Mouse (Mus musculus) heart, embryonic 11.5 days (tissue): ENCODE measurements around the gene Nsdhl. TPM values are rescaled to one million over a fixed set of nuclear protein-coding genes. Genes with fewer than 3 reads are reported as not detected.

ENCODE experiments used
- ATAC-seq: fragments of 200-750 bp; cut with Nextera tagmentation; replicated peaks from 2 replicates; pipeline ENCODE4 v1.8.0; 2017; ENCODE audit warnings: moderate library complexity; ENCODE audit not compliant: insufficient number of reproducible peaks, low FRiP score, low TSS enrichment
- H3K27ac ChIP-seq: fragments of 300-500 bp; sonication (generic); 2 replicates; pipeline ENCODE4 v1.5.1; 2014; ENCODE audit warnings: mild to moderate bottlenecking, low read depth, low read length
- H3K27me3 ChIP-seq: fragments of 300-500 bp; sonication (generic); 2 replicates; pipeline ENCODE4 v1.6.1; 2014; ENCODE audit warnings: mild to moderate bottlenecking, low read length, mixed read lengths; ENCODE audit not compliant: control insufficient read depth, insufficient read depth
- H3K36me3 ChIP-seq: fragments of 300-500 bp; sonication (generic); 2 replicates; pipeline ENCODE4 v1.6.1; 2014; ENCODE audit warnings: mild to moderate bottlenecking, low read length, moderate library complexity, mixed read lengths; ENCODE audit not compliant: control insufficient read depth, insufficient read depth
- H3K4me1 ChIP-seq: fragments of 300-500 bp; sonication (generic); 2 replicates; pipeline ENCODE4 v1.6.1; 2014; ENCODE audit warnings: low read length; ENCODE audit not compliant: control insufficient read depth, insufficient read depth
- H3K4me2 ChIP-seq: fragments of 300-500 bp; sonication (generic); 2 replicates; pipeline ENCODE4 v1.6.1; 2014; ENCODE audit warnings: mild to moderate bottlenecking, moderate library complexity
- H3K4me3 ChIP-seq: fragments of 300-500 bp; sonication (generic); 2 replicates; pipeline ENCODE4 v1.5.1; 2014; ENCODE audit warnings: low read depth, low read length
- H3K9ac ChIP-seq: fragments of 300-500 bp; sonication (generic); 2 replicates; pipeline ENCODE4 v1.6.1; 2014; ENCODE audit warnings: mild to moderate bottlenecking, low read depth, low read length, moderate library complexity
- H3K9me3 ChIP-seq: fragments of 300-500 bp; sonication (generic); replicated peaks from 2 replicates; pipeline ENCODE4 v1.6.1; 2016; ENCODE audit warnings: low read length; ENCODE audit not compliant: control insufficient read depth
- WGBS: fragments of 180-500 bp; shearing (Covaris S2); extraction: QIAGEN DNeasy Blood & Tissue Kit; methylation state at CpG from one replicate; pipeline ENCODE4 v1.1.7; 2014; ENCODE audit not compliant: insufficient replicate concordance; 5-methylcytosine and 5-hydroxymethylcytosine counted together
- polyA plus RNA-seq: library from polyadenylated mRNA; unstranded; fragments of >200 nt; fragmentation: Nextera tagmentation; extraction: Ambion mirVana; gene quantifications from 2 replicates; pipeline ENCODE4 v1.2.1, GENCODE M21; 2014

Nsdhl gene
- polyA plus RNA-seq, 1 experiment from 2014 or later = 20.8 TPM

DNA sequence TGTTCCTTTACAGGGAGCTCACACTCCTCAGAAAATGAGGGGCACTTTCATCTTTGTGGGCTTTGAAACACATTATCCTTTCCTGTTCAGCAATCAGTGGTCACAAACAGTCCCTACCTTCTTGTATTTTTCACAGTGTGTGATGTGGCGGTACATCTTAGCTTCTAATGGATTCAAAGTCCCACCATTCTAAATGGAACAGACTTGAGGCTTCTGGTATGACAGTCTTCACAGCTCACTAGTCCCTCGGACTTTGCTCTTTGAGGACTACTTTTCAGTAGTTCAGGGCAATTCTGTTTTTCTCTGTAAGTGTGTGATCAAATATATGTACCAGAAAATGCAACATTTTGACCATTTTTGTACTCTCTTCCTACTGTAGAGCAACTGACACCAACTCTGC, 3.0 kb downstream of the Nsdhl start:
- H3K4me3 ChIP-seq = no peak overlapping the region
- no peaks in the 10 kb centered on the region; the same call in none of the 2 replicates for H3K36me3 ChIP-seq
- 73% methylated on average over 2 of the region's 2 CpGs for WGBS
- H3K4me2 ChIP-seq = no peak overlapping the region
- no peaks in the 10 kb centered on the region for H3K4me1 ChIP-seq
- H3K27ac ChIP-seq = no peak overlapping the region
- H3K9me3 ChIP-seq = no peaks in the 10 kb centered on the region
- no peaks in the 10 kb centered on the region for H3K27me3 ChIP-seq
- no peak for ATAC-seq
- no peak overlapping the region for H3K9ac ChIP-seq

- no peak overlapping the region for H3K27ac ChIP-seq
- H3K27me3 ChIP-seq = no peaks in the 10 kb centered on the region
- H3K9me3 ChIP-seq = no peaks in the 10 kb centered on the region
- H3K4me3 ChIP-seq = no peak overlapping the region
- H3K4me1 ChIP-seq = no peaks in the 10 kb centered on the region
- no peak for ATAC-seq
- H3K36me3 ChIP-seq = no peaks in the 10 kb centered on the region; the same call in 1 of the 2 replicates
- H3K4me2 ChIP-seq = no peak overlapping the region
- 77% methylated on average over 4 of the region's 4 CpGs for WGBS
- H3K9ac ChIP-seq = no peak overlapping the region
Measured at GRCm38 (mm10) chrX:72953464-72953863, 35.1 kb downstream of the Nsdhl start.

GRCm38 (mm10) chrX:72956486-72956885, 38.1 kb downstream of the Nsdhl start:
- no peak overlapping the region for H3K27ac ChIP-seq
- H3K9me3 ChIP-seq = no peaks in the 10 kb centered on the region
- H3K27me3 ChIP-seq = no peaks in the 10 kb centered on the region
- H3K4me1 ChIP-seq = no peaks in the 10 kb centered on the region
- no peaks in the 10 kb centered on the region for H3K36me3 ChIP-seq
- no peak overlapping the region for H3K4me3 ChIP-seq
- H3K9ac ChIP-seq = no peak overlapping the region
- WGBS = 86% methylated on average over 4 of the region's 4 CpGs
- no peak overlapping the region for H3K4me2 ChIP-seq
- no peak for ATAC-seq

GRCm38 (mm10) chrX:72960431-72960830, 42.1 kb downstream of the Nsdhl start:
- Histone ChIP-seq H3K27ac (no peak overlapping the region), H3K9ac (no peak overlapping the region), H3K36me3 (no peaks in the 10 kb centered on the region), H3K4me1 (no peaks in the 10 kb centered on the region), H3K4me3 (no peak overlapping the region), H3K9me3 (no peaks in the 10 kb centered on the region), H3K27me3 (no peaks in the 10 kb centered on the region), H3K4me2 (no peak overlapping the region)
- ATAC-seq = no peak
- 74% methylated on average over 4 of the region's 4 CpGs for WGBS

- H3K9ac ChIP-seq = no peak overlapping the region
- H3K36me3 ChIP-seq = no peaks in the 10 kb centered on the region
- no peaks in the 10 kb centered on the region for H3K4me1 ChIP-seq
- H3K9me3 ChIP-seq = no peaks in the 10 kb centered on the region
- WGBS = 58% methylated on average over 3 of the region's 3 CpGs
- no peak overlapping the region for H3K27ac ChIP-seq
- no peaks in the 10 kb centered on the region for H3K27me3 ChIP-seq
- no peak overlapping the region for H3K4me2 ChIP-seq
- no peak for ATAC-seq
- H3K4me3 ChIP-seq = no peak overlapping the region
Measured at GRCm38 (mm10) chrX:72961511-72961910, 43.2 kb downstream of the Nsdhl start.

DNA sequence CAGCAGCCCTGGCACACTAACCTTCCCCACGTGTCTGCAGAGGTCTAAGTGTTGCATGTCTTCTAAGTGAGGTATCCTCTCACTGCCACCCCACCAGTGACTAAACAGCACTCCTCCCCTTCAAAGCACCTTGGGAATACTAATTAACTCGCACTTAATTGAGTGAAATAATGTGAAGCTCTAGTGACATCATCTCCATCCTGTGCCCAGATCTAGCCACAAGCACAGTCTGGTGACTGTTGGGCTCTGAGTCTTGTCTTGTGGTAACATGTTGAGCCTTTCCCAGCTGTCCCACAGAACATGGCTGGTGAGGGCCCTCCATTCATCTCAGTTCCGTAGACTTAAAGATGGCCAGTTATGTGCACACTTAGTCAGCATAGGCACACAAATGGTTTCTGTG, 44.4 kb downstream of the Nsdhl start:
- no peak for ATAC-seq

GRCm38 (mm10) chrX:72982831-72983230, 64.5 kb downstream of the Nsdhl start:
- Histone ChIP-seq H3K36me3 (no peaks in the 10 kb centered on the region), H3K9ac (no peak overlapping the region), H3K9me3 (no peaks in the 10 kb centered on the region), H3K27ac (no peak overlapping the region), H3K4me1 (no peaks in the 10 kb centered on the region), H3K4me3 (no peak overlapping the region), H3K4me2 (no peak overlapping the region), H3K27me3 (peaks cover 7% of the 10 kb centered on the region; the same call in 1 of the 2 replicates)
- WGBS = 79% methylated on average over 6 of the region's 6 CpGs
- no peak for ATAC-seq

More for the DNA sequence above, 44.4 kb downstream of the Nsdhl start:
- H3K36me3 ChIP-seq = no peaks in the 10 kb centered on the region
- H3K4me1 ChIP-seq = no peaks in the 10 kb centered on the region
- no peak overlapping the region for H3K4me2 ChIP-seq
- H3K27ac ChIP-seq = no peak overlapping the region
- H3K27me3 ChIP-seq = no peaks in the 10 kb centered on the region
- H3K9ac ChIP-seq = no peak overlapping the region
- H3K9me3 ChIP-seq = no peaks in the 10 kb centered on the region
- H3K4me3 ChIP-seq = no peak overlapping the region
- 74% methylated on average over 3 of the region's 3 CpGs for WGBS

DNA sequence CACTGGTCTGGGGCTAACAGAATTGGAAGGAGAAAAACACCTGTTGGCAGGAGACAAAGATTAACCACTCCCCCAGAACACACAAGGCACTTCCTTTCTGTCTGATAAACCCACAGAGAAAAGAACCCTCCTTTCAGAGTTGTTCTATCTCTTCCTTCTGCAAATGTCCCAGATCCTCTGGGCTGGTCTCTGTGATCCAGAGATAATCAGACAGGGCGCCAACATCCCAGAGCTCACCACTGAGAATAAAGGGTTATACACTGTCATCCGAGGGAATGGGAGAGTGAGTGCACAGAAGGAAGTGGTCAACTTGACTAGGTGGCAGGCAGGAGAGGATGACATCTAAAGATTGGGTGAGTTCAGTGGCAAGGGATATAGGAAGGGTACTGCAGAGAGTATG, 67.2 kb downstream of the Nsdhl start:
- H3K27ac ChIP-seq = no peak overlapping the region
- H3K9me3 ChIP-seq = no peaks in the 10 kb centered on the region
- no peaks in the 10 kb centered on the region for H3K36me3 ChIP-seq
- H3K4me1 ChIP-seq = no peaks in the 10 kb centered on the region
- 64% methylated on average over 2 of the region's 2 CpGs for WGBS
- ATAC-seq = no peak
- H3K9ac ChIP-seq = no peak overlapping the region
- H3K4me2 ChIP-seq = no peak overlapping the region
- no peak overlapping the region for H3K4me3 ChIP-seq
- peaks cover 12% of the 10 kb centered on the region; the same call in 1 of the 2 replicates for H3K27me3 ChIP-seq

DNA sequence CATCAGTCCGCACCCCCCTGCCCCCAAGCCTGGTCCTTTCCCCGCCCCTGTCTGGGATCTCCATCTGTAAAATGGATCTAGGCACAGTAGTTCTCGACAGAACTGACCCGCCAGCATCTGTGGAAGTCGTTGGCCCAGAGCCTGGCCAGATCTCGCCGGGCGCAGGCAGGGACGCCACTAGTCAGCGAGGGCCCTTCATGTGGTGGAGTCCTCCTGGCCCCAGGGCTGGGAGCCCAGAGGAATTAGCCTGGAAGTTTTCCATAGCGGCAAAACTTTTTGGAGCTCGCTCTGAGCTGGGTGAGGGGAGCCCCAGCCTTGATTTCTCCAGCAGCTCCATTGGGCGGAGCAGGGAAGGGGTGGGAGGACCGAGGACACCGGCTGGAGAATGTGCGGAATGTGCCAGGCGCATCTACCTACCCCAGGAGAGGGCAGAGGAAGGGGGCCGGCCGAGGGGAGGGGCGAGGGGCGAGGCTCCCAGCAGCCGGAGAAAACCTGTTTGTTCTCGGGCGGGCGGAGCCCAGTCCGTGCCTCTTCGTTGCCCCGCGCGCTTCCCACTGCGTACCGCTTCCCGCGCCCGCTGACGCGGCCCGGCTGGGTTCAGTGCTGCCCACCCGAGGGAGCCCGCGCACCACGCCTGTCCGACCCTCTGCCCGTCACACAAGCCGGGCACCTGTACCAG, 68.6 kb downstream of the Nsdhl start, which contains the start of gene Zfp185:
Gene Zfp185, plus strand, starts transcription at position 499 of the 679 bp plus-strand sequence.
- peak within 1 kb of the TSS; percentile 46 for H3K4me3 ChIP-seq
- H3K27ac ChIP-seq = no peak within 1 kb of the TSS
- ATAC-seq = peak; percentile 71
- H3K36me3 ChIP-seq = no peaks in the 10 kb centered on the region
- 19% methylated on average over 30 of the region's 45 CpGs for WGBS
- H3K9ac ChIP-seq = peak within 1 kb of the TSS; percentile 46
- no peaks in the 10 kb centered on the region for H3K9me3 ChIP-seq
- H3K4me1 ChIP-seq = no peaks in the 10 kb centered on the region
- H3K27me3 ChIP-seq = peaks cover 12% of the 10 kb centered on the region; the same call in 1 of the 2 replicates
- peak within 1 kb of the TSS; percentile 72 for H3K4me2 ChIP-seq
